Mouse (Mus musculus) left cerebral cortex, adult 9 months (tissue): ENCODE results near the gene AC109138.7.
"Not testable (repeated sequence)": the region's sequence is repeated elsewhere in the genome, so short reads cannot be mapped to it uniquely, and the experiment has no call there.

Source experiments
- DNase-seq, 2 experiments: peaks; one replicate each; pipeline ENCODE4 v3.0.0; 2022; ENCODE audit warnings: low spot score in 2 of 2

AC109138.7 gene

DNA sequence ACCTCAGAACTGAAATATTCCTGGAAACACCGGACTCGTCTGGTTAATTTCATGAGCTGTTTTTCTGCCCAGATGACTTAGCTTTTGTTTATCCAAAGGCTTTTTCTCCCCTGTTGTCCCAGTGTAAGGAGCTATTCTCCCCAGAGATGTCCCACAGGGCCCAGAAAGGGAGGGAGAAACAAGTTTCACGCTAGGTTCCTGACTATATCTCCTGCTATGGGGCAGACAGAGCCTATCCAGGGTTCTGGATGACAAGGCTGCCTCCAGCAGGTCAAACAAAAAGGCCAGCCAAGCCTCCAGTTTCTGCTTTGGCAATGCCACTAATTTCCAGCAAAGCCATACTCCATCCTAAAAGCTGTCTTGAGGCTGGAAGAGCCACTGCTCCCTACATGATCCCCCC, 3.7 kb downstream of the AC109138.7 start:
- DNase-seq: no peak

DNA sequence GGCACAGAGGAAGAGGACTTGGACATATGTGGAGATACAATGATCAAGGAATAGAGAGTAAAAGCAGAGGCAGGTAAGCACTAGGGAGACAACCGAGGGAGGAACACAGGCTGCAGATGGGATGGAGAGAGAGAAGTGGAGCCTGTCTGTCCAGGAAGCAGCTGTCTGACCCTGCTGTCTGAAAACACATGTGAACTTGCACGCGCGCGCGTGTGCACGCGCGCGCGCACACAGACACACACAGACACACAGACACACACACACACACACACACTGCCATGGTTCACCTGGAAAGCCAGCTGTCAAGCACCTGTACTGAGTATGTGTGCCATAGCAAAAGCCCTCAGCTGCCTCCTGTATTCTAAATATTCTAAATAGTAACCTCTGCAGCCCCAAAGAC, 4.1 kb downstream of the AC109138.7 start:
- no peak for DNase-seq

DNA sequence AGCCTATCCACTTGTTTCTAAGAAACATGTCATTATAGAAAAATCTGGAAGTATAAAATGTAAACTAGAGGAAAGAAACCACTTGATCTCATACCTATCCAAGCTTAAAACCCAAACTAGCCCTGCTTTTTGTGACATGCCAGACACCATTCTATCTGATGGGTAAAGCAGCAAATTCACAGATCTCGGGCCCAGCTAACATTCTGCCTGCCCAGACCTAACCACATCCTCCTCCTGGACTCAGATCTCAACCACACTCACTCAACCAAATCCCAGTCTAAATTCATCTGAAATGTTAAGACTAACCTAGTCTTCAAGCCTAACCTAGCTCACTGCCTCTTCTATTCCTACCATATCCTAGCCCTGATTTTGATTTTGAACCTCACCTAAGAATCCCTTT, 4.6 kb downstream of the AC109138.7 start:
- no peak for DNase-seq

DNA sequence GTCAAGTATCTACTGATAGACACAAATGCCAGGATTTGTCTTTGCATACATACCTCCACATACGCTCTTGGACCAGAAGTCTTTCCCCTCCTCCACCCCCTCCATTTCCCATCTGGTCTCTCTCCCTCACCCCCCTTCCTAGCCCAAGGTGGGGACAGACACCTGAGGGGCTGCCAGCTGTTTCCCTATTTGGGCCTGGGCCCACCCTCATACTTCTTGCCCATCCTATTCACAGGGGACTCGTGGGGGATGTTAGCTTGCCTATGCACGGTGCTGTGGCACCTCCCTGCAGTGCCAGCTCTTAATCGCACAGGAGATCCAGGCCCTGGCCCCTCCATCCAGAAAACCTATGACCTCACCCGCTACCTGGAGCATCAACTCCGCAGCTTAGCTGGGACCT, 5.8 kb downstream of the AC109138.7 start:
- no peak for DNase-seq

DNA sequence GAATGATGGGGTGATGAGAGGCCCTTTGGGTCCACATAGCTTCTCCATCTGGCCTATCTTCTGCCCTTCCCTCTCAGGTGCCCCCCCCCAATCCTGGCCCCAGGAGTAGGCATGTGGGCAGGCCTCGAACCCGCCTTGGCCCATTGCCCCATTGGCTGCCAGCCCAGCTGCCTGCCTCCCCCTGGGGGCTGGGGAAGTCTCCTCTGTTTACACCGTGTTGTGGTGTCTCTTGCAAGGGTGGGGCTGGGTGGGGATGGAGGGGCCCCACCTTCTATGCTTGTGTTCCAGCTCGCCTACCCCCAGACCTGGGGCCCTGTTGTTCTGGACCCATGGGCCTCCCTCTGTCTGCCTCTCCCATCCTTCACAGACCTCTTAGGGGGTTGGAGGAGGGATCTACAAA, 6.3 kb downstream of the AC109138.7 start:
- DNase-seq: no peak

DNA sequence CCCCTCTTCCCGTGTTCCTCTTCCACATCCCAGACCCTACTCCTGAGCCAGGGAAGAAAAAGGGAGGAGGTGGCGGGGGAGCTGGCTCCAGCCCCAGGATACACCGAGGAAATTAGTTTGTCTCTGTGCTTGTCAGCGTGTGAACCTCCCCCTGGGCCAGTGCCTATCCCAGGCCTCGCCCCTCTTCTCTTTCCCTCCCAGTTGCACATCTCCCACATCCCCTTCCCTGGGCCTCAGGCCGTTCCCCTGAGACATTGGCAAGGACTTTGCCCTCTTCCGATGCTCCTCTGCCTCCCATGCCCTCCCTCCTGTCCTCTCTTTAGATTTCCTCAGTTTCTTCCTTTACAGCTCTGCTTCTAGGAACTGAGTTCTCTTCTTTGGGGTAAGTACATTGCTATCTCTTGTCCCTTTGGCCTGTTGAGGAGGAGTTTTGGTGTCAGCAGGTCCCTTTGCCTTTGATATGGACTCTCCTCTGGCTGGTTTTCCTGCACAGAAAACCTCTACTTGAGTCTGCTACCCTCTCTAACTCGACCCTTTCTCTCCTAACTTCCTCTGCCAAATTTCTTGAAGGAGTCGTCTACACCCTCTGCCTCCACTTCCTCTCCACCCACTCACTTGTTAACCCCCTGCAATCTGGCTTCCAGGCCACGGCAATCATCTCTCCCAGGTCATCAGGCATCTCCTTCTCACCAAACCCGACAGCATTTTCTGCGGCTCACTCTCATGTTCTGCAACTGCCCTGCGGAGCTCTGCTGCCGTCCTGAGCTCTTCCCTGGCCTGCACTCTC, 7.0 kb downstream of the AC109138.7 start:
- no peak for DNase-seq

DNA sequence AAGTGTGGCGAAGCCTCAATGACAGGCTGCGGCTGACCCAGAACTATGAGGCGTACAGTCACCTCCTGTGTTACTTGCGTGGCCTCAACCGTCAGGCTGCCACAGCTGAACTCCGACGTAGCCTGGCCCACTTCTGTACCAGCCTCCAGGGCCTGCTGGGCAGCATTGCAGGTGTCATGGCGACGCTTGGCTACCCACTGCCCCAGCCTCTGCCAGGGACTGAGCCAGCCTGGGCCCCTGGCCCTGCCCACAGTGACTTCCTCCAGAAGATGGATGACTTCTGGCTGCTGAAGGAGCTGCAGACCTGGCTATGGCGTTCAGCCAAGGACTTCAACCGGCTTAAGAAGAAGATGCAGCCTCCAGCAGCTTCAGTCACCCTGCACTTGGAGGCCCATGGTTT, 8.0 kb downstream of the AC109138.7 start:
- DNase-seq: no peak

DNA sequence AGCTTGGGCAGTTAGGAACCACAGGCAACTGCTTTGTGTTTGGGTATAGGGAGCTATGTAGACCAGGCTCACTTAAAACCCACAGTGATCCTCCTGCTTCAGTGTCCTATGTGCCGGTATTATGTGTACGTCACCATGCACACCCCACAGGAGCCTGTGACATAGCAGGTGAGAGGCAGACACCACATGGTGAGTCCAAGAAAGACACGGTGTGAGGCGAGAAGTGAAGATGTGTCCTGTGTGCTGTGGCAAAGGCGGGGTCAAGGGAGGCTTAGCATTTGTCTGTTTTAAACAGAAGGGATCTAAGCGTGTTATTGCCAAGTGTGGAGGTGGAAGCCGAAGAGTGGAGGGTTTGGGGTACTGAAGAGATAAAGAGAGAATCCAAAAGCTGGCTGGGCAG, 12.6 kb downstream of the AC109138.7 start:
- DNase-seq: no peak

DNA sequence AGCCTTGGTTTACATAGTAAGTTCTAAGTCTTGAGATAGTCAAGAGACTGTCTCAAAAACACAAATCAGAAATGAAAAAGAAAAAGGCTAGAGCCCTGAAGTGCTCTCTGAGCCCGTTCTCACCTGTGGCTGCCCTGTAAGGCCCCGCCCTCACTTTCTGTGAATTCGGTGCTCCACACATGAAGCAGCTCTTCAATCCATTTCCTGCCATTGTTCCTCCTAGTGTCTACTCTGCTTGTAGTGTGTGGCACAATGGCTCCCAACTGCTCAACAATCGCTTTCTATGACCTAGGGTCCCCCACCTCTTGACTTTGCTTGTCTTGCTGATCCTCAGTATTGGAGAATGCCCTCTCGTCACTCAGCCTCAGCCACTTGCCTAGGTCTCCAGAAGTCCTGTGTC, 13.3 kb downstream of the AC109138.7 start:
- no peak for DNase-seq

DNA sequence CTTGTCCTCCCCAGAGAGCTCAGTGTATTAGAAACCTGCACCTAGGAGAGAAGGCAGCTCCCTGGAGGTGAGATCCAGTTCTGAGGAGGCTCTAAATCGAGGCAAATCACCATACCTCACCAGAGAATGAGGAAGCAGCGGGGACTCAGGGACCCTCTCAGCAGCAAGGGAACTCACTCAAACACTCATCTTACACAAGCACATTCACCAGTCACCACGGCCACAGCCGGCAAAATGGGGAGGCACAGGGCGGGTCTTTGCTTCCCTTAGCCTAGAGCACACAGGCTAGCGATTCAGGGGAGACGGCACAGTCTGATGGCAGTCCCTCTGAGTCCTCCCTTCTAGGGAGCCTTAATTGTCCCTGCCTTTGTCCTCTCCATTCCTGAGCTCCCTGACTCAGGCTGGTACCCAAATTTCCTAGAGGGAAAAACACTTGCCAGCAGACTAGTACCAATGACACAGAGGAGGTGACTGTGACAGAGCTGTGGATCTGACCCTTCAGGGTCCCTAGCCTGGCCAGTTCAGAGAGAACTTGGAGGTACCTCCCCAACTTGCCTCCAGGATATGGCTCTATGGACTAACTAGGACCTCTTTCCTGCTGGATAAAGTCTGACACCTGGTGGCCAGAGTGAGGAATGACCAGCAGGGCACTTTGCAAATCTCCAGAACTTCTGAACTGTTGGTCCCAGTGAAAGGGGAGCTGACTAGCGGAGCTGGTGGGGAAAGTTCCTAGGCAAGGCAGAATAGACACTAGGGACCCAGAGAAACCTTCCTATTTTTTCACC, 13.9 kb downstream of the AC109138.7 start:
- peak in 1 of 2 experiments; percentile 79 for DNase-seq

DNA sequence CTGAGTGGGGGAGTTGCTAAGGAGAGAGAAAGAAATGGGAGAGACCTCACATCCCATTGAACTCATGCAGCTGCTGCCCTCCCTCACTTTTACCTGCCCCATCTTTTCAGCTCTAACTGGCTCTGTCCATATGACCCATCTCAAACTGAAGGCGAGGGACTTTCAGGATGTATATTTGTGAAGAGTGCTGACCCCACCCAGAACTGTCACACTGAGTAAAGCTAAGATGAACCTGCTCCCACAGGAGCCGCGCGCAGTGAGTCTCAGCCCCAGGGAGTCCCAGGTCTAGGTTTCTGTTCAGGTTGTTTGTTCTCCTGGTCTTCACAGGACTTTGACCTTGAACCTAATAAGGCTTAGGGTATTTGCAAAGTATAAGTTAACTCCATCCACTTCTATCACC, 14.7 kb downstream of the AC109138.7 start:
- DNase-seq: no peak

DNA sequence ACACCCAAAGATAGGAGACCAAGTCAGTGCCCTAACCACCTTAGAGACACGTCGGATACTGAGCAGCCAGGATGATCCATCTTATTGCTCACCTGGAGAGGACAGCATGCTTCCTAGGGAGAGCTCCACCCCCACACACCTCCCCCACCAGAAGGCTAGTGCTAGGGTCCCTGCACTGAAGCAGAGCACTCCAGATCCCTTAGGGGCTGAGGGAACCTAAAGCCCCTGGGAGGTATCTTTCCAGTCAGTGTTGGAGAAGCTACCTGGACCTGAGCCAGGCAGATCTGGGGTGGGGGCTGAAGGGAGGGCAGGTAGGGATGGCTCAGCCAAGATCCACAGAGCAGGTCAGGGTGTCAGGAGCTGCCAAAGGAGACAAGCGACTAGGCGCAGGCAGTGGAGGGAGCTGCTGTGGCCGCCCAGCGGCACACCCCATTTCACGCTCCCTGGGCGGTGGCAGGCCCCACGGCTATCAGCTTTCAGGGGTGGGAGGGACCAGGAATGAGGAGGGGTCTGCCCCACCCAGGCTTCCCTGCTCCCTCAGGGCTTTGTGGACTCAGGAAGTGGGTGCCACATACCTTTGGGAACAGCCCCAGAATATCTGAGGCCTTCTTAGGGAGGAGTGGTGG, 15.4 kb downstream of the AC109138.7 start:
- DNase-seq: no peak

DNA sequence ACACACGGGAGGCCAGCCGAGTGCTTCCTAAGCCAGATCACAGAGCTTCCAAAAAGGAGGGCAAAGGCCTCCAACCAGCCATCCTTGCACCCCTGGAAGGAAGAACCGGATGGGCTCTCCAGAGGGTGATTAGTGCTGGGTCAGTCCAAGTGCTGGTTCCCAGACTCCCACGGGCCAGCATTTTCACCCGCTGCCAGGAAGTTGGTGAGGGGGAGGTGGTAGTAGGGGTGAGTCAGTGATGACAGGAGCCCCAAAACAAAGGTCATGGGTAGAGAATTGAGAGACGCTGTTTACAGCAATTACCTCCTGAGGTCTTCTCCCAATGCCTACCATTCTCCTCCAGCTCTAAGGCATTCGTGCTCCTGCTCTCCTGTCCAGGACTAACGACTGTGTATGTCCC, 16.3 kb downstream of the AC109138.7 start:
- no peak for DNase-seq

DNA sequence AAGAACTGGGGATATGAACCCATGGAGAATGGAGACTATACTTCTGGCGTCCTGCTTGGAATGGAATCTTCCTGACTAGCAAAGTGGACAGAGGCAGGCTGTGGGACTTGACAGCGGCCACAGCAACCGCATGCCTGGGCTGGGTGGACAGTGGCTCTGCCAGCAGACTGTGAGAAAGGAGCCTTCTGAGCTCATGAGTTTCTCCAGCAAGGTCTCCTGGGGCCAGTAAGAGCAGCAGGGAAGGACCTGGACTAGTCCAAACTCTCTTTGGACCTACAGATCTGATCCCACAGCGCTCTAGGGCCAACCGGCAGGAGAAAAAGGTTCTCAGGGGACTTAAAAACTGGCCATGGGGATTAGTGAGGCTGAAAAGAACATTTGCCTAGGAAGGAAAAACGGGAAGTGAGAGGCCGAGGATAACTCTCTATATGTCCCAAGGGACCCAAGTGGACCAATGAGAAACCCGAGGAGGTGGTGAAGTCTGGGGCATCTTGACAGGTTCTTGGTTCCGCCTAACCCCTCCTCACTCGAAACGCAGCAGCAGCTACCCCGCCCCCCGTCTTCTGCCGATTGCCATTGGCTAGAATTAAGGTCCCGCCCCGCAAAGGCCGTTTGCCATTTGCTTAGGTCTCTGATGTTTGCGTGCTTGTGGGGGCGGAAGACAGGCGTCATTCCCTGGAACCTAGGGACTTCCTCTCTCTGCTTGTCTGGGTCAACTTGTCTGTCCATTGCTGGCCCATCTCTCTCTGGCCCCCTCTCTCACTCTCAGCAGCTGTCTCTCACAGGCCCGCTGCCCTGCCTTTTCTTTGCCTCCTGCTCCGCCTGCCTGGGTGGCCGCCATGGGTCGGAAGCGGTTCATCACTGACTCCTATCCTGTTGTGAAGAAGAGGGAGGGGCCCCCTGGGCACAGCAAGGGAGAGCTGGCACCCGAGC, 17.4 kb downstream of the AC109138.7 start, which contains the start of gene Pold4:
Pold4 (plus strand) TSS at position 647 of the 933 bp plus-strand sequence.
- DNase-seq: peak; percentile 95 to 98

DNA sequence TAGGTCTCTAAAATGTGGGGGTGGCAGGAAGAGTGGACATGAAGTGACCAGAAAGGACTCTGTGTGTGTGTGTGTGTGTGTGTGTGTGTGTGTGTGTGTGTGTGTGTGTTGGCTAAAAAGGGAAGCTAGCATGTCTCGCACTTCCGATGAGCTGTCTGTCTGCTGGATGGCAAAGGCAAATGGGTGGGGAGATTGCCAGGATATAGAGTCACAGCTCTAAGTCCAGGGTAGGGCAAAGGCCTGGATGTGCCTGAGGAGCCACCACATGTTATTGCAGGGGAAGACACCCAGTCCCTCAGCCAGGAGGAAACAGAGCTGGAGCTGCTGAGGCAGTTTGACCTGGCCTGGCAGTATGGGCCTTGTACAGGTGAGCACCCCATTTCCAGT, 18.0 kb downstream of the AC109138.7 start:
- no peak for DNase-seq

DNA sequence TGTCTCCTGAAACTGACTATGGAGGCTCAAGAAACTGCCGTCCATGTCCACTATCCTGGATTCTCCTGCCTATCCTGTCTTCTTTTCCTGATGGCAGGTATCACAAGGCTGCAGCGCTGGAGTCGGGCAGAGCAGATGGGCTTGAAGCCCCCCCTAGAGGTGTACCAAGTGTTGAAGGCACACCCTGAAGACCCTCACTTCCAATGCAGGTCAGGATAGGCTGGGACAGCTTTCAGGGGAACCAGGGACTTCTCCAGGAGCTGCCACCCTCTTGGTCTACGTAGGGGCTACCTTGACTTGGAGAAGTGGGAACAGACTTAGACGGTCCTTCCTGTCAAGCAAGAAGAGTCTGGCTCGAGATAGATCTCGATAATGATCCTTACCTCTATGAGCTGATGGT, 18.5 kb downstream of the AC109138.7 start:
- DNase-seq: no peak

DNA sequence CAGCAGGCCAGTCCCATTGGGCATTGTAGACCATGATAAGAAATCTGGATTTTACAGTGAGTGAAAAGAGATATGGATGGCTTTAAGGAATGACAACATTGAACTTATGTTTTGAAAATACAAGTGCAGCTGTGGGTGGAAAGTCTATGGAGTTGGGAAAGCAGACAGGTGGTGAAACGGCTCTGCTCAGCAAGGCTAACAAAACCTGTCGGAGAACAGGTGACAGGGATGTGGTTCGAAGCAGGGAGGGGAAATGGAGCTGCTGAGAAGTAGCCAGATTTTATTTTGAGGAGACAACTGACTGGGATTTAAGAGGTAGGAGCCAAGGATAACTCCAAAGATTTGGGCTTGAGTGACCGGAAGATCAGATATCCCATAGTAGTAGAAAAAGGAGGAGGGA, 20.4 kb downstream of the AC109138.7 start:
- DNase-seq: no peak

DNA sequence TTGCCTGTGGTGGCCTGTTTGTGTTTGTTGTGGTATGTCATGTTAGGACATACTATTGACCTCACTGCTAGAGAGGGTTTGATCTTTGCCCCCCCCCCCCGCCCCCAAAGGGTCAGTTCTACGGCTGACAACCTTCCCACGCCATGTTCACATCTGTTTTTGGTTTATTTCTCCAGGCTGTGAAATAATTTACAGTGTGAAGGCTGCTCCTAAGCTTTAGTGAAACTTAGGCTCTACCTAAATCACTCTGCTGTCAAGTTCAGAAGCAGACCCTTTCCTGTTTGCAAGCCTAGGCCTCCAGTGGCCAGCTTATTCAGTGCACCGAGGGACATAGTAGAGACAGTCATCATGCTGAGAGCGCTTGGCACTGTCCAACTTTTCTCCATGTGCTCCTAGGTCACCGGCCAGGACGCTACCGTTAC, 26.1 kb downstream of the AC109138.7 start:
- DNase-seq: no peak

DNA sequence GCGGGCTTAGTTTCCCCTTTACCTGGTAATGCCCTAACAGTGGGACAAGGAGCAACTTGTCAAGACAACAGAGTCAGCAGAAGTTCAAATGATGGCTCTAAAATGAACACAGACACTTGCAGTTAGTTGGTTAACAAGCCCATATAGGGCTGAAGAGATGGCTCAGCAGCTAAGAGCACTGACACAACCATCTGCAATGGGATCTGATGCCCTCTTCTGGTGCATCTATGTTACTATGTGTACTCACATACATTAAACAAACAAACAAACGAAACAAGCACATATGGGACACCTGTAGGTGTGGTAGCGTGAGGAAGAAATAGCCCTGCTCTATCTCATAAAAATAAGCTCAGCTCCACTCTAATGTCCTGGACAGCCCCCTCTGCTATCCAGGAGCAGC, 28.3 kb downstream of the AC109138.7 start:
- DNase-seq: no peak

DNA sequence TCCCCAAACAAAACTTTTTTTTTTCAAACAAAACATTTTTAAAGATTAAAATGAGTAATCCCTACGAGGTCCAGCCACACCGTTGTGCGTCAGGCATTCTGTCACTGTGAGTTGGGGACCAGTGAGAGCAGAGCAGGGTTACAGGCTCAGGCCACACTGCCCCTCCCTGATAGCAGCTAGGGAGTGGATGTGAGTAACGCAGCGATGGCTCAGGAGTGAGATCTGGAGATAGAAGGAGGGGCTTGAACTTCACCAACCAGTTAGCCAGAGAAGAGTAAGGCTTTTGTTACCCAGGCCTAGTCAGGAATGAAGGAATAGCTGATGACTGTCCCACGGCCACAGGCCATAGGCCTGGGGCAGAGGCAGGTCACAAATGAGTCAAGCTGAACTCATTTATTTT, 30.6 kb downstream of the AC109138.7 start:
- DNase-seq: no peak

DNA sequence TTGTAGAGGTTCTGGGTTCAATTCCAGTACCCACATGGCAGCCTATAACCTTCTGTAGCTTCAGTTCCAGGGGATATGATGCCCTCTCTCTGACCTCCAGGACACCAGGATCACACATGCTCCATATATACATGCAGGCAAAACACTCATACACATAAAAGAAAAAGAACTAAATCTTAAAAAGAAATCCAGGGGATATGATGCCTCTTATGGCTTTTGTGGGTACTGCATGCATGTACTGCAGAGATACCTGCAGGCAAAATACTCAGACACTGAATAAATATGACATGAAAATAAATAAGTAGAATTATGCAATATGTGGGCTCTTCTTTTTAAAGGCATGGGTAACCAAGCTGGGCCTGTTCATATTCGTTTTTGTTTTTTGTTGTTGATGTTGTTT, 32.9 kb downstream of the AC109138.7 start:
- no peak for DNase-seq

DNA sequence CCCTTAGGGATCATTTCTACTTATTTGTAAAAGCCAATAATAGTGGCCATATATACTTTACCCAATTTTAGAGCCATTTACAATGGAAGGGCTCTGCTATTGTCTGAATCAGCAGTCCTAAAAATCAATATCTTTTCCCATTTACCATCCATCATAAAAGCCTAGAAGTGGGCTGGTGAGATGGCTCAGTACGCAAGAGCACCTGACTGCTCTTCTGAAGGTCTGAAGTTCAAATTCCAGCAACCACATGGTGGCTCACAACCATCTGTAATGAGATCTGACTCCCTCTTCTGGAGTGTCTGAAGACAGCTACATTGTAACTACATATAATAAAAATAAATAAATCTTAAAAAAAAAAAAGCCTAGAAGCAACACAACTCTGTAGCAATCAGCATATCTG, 34.5 kb downstream of the AC109138.7 start:
- DNase-seq: not testable (repeated sequence)
